Mouse (Mus musculus): ENCODE data around the gene Gnaq.

Gnaq gene

GRCm38 (mm10) chr19:16372752-16373486 lies 240.3 kb downstream of the Gnaq start:
- DNase-seq (ENCODE audit: low spot score): no peak

DNA sequence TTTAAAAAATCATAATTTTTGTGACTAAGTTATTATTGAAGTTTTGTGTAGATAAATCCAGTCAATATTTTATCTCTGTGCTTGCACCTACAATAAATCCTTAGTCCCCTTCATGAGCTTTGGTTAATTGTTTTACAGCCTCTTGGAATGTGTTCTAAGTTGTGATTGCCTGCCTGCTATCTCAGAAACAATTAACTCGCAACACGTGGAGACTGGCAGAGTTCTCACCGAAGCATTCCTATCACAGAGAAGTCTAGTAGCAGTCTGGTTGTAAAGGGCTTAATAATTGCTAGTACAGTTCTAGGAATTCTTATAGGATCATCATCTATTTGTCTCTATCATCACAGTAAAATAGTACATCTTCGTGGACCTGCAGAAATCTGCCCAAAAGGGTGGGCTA lies 243.2 kb downstream of the Gnaq start:
- DNase-seq (ENCODE audit: low spot score): no peak

DNA sequence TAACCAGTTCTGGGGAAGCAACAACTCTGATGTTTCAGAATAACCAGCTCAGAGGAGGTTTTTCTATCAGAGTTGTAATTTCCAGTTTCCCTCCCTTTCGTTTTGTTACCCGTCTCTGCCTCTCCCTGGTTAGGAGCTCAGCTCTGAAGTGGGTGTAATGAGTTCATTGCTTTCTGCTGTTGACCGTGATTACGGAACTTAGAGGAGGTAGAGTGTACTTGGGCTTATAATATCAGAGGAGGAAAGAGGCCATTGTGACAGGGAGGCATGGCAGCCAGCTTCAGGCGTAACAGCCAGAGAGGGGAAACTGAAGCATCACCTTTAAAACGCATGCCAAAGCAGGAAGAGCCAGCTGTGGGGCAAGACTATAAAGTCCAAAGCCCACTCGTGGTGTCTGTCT lies 245.9 kb downstream of the Gnaq start:
- DNase-seq (ENCODE audit: low spot score): no peak

DNA sequence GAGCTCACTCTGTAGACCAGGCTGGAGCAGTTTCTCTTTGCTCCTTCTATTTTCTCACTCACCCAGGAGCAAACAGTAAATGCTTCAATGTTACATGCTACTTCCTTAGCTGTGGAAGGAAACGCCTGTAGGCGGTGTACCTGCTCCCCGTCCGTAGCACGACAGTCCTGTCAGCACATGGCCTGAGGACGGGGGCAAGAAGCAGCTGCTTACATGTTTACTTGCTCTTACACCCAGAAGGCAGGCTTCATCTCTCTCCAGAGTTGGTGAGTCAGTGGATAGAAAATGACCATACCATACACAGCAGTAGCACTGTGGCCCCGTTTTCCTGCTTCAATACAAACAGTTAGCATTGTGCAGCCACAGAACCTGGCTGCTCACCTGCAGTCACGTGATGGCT lies 247.1 kb downstream of the Gnaq start:
- no peak for DNase-seq (ENCODE audit: low spot score)

GRCm38 (mm10) chr19:16382392-16382791 lies 249.8 kb downstream of the Gnaq start:
- no peak for DNase-seq (ENCODE audit: low spot score)

DNA sequence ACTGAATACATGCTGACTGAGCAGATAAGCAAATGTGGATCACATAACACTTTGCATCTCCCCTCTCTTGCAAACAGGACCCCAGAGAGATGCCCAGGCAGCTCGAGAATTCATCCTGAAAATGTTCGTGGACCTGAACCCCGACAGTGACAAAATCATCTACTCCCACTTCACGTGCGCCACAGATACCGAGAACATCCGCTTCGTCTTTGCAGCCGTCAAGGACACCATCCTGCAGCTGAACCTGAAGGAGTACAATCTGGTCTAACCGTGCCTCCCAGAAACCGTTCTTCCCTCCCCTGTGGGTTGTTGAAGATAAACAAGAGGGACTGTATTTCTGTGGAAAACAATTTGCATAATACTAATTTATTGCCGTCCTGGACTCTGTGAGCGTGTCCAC lies 250.5 kb downstream of the Gnaq start:
- no peak for DNase-seq (ENCODE audit: low spot score)

DNA sequence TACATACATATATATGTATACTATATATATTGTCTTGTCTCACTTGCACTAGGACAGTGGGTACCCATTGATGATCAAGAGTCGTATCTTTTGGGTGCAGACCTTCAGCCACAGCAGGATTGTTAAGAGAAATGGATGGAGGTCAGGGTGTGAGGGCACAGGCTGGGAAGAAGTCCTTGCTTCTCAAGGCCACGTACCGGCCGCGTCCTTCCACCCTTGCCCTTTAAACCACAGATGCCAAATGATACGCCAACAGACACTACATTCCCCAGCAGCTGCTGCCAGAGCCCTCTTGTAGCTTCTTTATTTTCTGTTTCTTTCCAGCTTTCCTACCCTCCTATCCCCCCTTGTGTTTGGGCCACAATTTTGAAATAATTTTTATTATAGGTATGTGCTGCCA lies 251.5 kb downstream of the Gnaq start:
- DNase-seq (ENCODE audit: low spot score): no peak

DNA sequence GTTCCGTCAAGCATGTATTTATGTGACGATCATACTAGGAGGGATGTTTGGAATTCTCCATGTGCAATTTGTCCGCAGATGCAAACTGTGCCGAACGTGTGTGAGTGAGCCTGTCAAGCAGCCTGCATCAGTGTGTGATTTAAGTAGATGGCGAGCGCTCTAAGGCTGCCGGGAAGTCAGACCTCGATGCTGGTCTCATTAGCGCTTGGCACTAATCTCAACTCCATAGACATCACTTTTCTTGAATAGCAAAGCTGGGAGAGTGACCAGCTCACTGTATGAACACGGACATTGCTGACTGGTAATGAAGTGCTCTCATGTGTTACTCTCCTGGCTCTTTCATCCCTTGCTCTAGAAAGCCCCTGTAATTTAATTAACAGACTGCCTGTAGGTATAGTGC lies 252.3 kb downstream of the Gnaq start:
- no peak for DNase-seq (ENCODE audit: low spot score)

DNA sequence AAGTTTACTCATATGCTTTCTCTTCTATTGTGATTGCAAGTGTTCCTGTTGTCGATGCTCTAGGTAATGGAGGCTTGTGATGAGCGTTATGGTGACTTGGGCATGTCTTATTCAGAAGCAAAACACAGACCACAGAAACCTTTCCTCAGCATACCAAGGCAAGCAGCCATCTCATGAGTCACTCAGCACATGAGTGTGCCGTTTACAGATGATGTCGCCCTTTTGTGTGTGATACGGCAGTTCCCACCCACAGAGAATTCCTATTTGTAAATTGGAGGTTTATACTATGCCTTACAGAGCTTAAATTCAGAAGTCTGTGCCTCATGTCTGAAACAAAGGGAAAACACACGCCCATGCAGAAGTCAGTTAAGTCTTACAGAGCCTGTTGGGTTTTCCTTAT lies 253.9 kb downstream of the Gnaq start:
- no peak for DNase-seq (ENCODE audit: low spot score)

DNA sequence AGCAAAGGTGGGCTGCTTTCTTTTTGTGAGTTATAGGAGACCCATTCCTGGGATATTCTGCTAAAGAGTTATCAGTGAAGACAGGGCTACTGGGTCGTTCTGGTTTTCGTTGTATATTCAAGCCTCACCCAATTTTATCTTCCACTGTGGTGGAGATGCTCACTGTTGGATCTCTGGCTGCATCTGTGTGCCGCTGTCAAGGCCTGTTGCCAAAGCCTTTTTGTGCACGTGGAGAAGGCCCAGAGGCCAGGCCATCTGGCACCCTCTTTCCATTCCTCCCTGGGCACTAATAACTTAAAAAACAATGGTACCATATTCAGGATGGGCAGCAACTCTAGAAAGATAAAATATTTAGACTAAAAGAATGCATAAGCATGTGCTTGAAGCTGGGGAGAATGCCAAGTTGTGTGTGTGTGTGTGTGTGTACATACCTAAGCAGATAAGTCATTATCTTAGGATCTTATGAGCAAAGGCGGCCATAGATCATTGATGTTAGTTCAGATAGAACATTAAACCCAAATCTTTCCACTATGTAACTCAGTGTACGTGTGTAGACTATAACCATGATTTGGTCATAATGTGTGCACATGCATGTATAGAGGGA lies 257.7 kb downstream of the Gnaq start:
- no peak for DNase-seq (ENCODE audit: low spot score)

- no peak for DNase-seq (ENCODE audit: low spot score)
These were observed 261.8 kb downstream of the Gnaq start for GRCm38 (mm10) chr19:16394381-16394780.

- no peak for DNase-seq (ENCODE audit: low spot score)
These were observed 270.5 kb downstream of the Gnaq start for GRCm38 (mm10) chr19:16403101-16403500.

DNA sequence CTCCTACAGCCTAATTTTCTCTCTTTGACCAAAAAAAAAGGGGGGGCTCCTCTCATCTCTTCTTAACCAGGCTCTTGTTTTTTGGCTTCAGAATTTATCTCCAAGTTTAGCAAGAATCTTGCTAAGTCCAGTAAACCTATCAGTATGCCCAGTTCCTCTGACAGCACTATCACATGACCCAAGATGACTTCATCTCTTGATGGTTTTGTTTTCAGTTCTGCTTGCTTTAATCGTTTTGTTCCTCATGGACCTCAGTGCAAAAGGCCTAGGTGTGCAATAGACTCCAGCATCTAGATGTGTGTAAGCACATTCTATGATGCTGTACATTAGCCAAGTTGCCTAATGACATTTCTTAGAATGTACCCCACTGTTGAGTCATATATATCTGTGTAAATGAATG lies 275.1 kb downstream of the Gnaq start:
- DNase-seq (ENCODE audit: low spot score): no peak

DNA sequence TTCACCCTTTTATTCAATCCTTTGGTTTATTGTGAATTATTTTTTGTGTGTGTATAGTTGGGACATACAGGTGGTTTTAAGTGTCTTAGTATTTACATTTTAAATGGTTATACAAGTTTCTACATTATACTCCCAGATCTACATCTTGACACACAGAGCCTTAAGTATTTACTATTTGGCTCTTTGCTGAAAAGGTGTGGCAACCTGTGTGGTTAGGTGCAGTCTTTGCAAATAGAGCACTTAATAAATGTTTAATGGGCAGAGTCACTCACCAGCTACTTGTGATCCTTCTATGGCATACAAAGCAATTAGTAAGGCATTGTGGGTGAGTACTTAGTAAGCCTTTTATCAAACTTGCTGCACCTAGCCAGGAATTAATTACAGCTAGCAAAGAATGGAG lies 278.7 kb downstream of the Gnaq start:
- DNase-seq (ENCODE audit: low spot score): no peak

DNA sequence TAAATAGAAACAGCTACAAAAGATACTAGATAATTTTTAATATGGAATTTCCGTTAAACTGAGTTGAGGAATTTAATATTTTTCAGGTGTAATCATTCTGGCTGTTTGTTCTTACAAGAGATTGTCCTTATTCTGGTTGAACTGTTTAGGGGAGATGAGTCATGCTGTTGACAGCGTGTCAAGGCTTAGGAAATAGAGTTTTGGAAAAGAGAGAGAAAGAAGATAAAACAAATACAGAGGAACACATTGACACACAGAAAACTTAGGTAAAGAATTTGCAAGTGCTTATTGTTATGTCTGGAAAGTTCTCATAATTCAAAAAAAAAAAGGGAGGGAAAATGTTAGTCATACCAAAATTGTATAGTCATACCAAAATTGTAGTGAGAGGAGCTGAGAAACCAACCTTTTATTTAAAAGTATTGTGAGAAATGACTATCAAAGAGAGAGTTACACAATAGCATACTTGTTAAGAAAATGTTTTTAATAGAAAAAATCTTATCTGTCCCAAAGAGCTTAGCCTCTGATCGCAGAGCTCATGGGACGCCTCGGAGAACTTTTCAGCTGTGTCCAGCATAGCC lies 285.5 kb downstream of the Gnaq start:
- no peak for DNase-seq (ENCODE audit: low spot score)

GRCm38 (mm10) chr19:16425596-16425995 lies 293.0 kb downstream of the Gnaq start:
- no peak for DNase-seq (ENCODE audit: low spot score)

DNA sequence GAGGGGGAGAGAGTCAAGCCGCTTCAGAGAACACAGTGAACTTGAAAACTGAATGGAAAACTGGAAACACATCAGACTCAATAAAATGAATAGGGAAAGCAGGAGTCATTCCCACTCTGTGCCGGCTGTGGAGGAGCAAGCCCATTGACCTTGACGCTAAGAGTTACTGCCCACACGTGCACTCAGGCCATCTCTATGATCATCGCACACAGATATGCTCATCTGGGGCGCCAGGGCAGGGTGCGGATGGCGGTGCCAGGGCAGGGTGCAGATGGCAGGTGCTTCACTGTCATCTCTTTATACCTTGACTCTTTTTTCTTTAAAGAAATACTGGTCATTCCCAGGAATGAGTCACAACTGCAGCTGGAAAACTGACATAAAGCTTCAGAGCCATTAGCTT lies 298.7 kb downstream of the Gnaq start:
- no peak for DNase-seq (ENCODE audit: low spot score)

DNA sequence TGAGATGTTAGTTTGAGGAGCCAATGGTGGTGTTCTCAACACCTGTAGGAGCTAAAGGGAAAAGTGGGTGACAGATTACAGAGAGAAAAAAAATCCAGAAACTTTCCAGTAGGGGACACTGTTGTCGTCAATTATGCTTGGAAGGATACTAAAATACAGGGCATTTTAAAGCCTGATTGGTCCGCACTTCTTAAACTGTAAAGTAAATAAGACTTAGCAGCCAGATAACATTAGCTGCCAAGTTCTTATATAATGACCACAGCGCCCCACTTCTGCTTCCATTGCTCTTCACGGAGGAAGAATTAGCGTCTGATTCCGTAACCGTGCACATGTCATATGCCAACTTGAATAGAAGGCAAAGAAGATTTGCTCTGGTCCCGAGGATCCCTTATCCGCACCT lies 302.2 kb downstream of the Gnaq start:
- DNase-seq (ENCODE audit: low spot score): no peak

DNA sequence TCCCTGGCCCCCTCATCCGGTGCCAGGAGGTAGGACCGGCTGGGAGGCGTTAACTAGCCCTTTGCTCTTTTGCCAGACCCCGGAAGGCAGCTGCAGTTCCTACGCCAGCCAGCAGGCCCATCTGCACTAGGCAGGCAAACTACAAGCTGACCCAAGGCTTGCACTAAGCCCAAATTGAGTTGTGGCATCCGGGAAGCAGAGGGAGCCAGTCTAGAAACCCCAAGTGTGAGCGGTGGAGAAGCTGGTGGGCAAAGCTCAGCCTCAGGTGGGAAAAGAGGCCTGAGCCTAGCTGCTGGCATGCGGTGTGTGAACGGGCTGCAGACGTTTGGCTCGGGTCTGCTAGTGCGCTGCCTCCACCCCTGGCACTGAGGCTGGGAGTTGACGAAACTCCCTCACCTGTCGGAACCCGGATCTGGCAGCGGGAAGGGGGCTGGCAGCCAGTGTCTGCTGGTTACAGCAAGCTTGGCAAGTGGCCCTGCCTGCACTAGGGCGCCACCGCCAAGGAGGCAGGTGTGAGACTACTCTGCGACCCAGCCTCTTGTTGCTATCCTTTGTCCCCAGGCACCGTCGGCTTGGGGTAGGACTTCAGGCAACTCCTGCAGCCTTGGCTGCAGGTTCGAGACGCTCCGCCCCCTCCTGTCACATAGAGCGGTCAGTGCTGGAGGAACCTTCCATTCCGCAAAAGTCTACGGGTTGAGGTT lies 303.1 kb downstream of the Gnaq start, which contains the start of gene Gna14:
Gna14 (plus strand) TSS at position 232 of the 701 bp plus-strand sequence.
- peak; percentile 65 for DNase-seq (ENCODE audit: low spot score)

GRCm38 (mm10) chr19:16436335-16437169 lies 303.9 kb downstream of the Gnaq start:
- DNase-seq (ENCODE audit: low spot score): peak; percentile 7

All from ovary, postnatal 14 days (tissue).